Mouse (Mus musculus) ES-Bruce4 (cell line): Measurements from ENCODE around the gene Foxk1. TPM values are rescaled to one million over a fixed set of nuclear protein-coding genes. Genes with fewer than 3 reads are reported as not detected.

Source experiments
- H3K27ac ChIP-seq: 2 replicates; pipeline ENCODE4 v1.5.1; 2012; ENCODE audit warnings: low read length, inconsistent platforms; ENCODE audit not compliant: insufficient read depth
- H3K27me3 ChIP-seq: 2 replicates; pipeline ENCODE4 v1.6.1; 2012; ENCODE audit warnings: mild to moderate bottlenecking, low read length, inconsistent platforms; ENCODE audit not compliant: control insufficient read depth, poor library complexity, insufficient read depth, severe bottlenecking
- H3K36me3 ChIP-seq: 2 replicates; pipeline ENCODE4 v1.6.1; 2012; ENCODE audit warnings: inconsistent platforms, mild to moderate bottlenecking, low read length, moderate library complexity; ENCODE audit not compliant: control insufficient read depth, poor library complexity, insufficient read depth, severe bottlenecking
- H3K4me1 ChIP-seq: one replicate; pipeline ENCODE4 v1.8.1; 2011; ENCODE audit warnings: low read length; ENCODE audit not compliant: control insufficient read depth, insufficient read depth
- H3K4me3 ChIP-seq: 2 replicates; pipeline ENCODE4 v1.5.1; 2011; ENCODE audit warnings: low read depth, mild to moderate bottlenecking, low read length
- H3K9ac ChIP-seq: 2 replicates; pipeline ENCODE4 v1.6.1; 2012; ENCODE audit warnings: low read depth, mild to moderate bottlenecking, inconsistent platforms; ENCODE audit not compliant: poor library complexity, severe bottlenecking
- H3K9me3 ChIP-seq: replicated peaks from 2 replicates; pipeline ENCODE4 v1.6.1; 2012; ENCODE audit warnings: mild to moderate bottlenecking, low read length, inconsistent platforms; ENCODE audit not compliant: control insufficient read depth, poor library complexity, insufficient read depth, severe bottlenecking
- CTCF ChIP-seq: IDR thresholded peaks from one replicate; pipeline ENCODE4 v1.8.1; 2011; ENCODE audit warnings: low read depth, low read length
- EP300 ChIP-seq: IDR thresholded peaks from 2 replicates; pipeline ENCODE4 v1.6.1; 2011; ENCODE audit warnings: low read depth, low read length; ENCODE audit not compliant: insufficient read depth
- POLR2A ChIP-seq: IDR thresholded peaks from one replicate; pipeline ENCODE4 v1.8.1; 2011; ENCODE audit warnings: low read length; ENCODE audit not compliant: insufficient read depth
- polyA plus RNA-seq: library from polyadenylated mRNA; stranded (reverse); fragments of >200 nt; gene quantifications from 2 replicates; pipeline ENCODE4 v1.2.4, GENCODE M21; 2011; ENCODE audit warnings: low read depth; ENCODE audit not compliant: missing spikeins, insufficient read depth, insufficient read length

The Foxk1 gene
- polyA plus RNA-seq, 1 experiment = 17.7 TPM

DNA sequence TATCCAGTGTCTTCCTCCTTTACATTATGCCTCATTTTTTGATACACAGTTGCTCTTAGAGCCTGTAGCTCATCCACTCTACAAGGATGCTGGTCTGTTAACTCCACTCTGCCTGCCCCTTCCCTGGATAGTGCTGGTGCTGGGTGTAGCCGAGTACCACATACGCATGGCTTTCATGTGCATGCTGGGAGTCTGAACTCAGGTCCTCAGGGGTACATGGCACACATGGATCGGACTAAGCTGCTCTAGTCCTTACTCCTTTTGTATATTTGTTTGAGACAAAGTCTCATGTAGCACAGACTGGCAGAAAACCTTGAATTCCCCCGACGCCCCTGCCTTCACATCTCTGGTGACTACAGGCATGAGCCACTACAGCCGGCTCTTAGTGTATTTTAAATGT lies 15.0 kb upstream of the Foxk1 start:
- Histone ChIP-seq H3K27ac (no peak overlapping the region), H3K4me3 (no peak overlapping the region), H3K27me3 (no peaks in the 10 kb centered on the region), H3K9ac (no peak overlapping the region), H3K9me3 (no peaks in the 10 kb centered on the region), H3K4me1 (no peaks in the 10 kb centered on the region), H3K36me3 (no peaks in the 10 kb centered on the region)
- no peak for TF ChIP-seq CTCF
- no peak for TF ChIP-seq POLR2A
- TF ChIP-seq EP300 = no peak

DNA sequence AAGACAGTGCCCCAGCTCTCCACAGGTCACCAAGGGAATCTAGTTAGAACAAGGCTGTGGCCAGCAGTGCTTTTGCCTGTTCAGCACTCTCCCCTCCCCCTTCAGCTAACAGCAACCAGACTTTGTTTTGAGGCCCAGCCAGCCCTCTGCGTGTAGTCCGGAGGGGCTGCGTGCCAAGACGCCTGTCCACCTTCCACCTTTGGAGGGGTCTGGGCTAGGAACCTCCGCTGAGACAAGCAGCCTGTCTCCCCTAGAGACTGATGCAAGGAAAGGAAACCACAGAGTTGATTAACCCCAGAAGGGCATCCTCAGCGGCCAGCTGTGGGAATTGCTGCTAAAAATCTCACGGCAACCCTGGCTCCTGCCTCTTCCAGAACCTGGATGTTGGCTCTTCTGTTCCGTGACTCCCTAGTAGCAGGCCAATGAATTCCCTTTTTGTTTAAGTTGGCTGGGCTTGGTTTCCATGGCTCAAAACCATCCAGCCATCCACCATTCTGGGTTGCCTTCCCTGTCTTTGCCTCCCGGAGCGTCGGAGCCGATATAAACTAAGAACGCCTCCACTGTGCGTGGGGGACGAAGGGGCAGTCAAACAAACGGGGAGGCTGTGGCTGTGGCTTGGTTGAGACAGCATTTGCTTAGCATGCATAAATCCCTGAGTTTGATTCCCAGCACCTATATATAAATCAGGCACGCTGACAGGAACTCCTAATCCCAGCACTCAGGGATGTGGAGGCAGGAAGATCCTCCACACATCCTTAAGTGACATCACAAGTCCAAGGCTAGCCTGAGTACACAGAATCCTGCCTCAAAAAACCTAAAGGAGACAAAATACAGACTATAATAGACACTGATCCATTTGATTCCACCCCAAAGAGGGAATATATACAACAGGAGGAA lies 14.3 kb upstream of the Foxk1 start:
- H3K4me3 ChIP-seq = no peak overlapping the region
- H3K9me3 ChIP-seq = no peaks in the 10 kb centered on the region
- H3K27ac ChIP-seq = no peak overlapping the region
- no peaks in the 10 kb centered on the region for H3K27me3 ChIP-seq
- no peak overlapping the region for H3K9ac ChIP-seq
- peaks cover 3% of the 10 kb centered on the region for H3K4me1 ChIP-seq
- 0 out of 2 replicates have a peak, but pooled peaks have one; percentile 14 for TF ChIP-seq EP300
- TF ChIP-seq CTCF = no peak
- no peaks in the 10 kb centered on the region for H3K36me3 ChIP-seq

DNA sequence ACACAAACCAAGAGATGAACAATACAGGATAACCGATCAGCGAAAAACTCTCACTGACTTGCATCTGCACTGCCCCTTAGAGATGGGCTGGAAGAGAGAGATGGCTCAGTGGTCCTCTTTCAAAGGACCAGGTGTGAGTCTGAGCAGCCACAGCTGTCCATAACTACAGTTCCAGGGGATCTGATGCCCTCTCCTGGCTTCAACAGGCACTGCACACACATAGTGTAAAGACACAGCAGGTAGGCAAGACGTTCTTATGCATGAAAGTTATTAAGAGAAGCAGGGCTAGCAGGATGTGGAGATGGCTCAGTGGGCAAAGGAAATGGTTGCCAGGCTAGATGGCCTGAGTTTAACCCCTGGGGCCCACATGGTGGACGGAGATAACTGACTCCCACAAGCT lies 13.6 kb upstream of the Foxk1 start:
- Histone ChIP-seq H3K4me3 (no peak overlapping the region), H3K9me3 (no peaks in the 10 kb centered on the region), H3K27me3 (no peaks in the 10 kb centered on the region), H3K4me1 (peaks cover 3% of the 10 kb centered on the region), H3K36me3 (no peaks in the 10 kb centered on the region), H3K27ac (no peak overlapping the region), H3K9ac (no peak overlapping the region)
- no peak for TF ChIP-seq EP300
- peak; percentile 79 for TF ChIP-seq CTCF
- no peak for TF ChIP-seq POLR2A

DNA sequence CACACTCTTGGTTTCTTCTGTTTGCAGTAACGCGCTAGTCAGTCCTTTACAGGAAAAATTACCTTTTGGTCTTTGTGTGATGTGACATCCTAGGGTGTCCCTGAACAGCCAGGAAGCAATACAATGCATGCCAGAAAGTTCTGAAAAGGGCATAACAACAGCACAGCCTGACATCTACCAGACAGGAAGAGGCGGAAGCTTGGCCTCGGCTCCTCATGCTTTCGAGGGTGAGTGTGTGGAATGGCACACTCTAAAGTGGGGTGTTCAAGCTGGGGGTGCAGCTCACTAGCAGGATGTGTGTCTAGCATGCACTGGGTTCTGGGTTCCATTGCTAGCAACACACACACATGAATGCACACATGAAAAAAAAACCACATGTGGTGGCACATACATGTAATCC lies 9.6 kb upstream of the Foxk1 start:
- H3K4me1 ChIP-seq = peaks cover 3% of the 10 kb centered on the region
- H3K27me3 ChIP-seq = no peaks in the 10 kb centered on the region
- H3K36me3 ChIP-seq = no peaks in the 10 kb centered on the region
- no peaks in the 10 kb centered on the region; the same call in 1 of the 2 replicates for H3K9me3 ChIP-seq
- H3K9ac ChIP-seq = no peak overlapping the region
- H3K4me3 ChIP-seq = no peak overlapping the region
- H3K27ac ChIP-seq = no peak overlapping the region
- TF ChIP-seq CTCF = no peak
- no peak for TF ChIP-seq POLR2A
- TF ChIP-seq EP300 = no peak

DNA sequence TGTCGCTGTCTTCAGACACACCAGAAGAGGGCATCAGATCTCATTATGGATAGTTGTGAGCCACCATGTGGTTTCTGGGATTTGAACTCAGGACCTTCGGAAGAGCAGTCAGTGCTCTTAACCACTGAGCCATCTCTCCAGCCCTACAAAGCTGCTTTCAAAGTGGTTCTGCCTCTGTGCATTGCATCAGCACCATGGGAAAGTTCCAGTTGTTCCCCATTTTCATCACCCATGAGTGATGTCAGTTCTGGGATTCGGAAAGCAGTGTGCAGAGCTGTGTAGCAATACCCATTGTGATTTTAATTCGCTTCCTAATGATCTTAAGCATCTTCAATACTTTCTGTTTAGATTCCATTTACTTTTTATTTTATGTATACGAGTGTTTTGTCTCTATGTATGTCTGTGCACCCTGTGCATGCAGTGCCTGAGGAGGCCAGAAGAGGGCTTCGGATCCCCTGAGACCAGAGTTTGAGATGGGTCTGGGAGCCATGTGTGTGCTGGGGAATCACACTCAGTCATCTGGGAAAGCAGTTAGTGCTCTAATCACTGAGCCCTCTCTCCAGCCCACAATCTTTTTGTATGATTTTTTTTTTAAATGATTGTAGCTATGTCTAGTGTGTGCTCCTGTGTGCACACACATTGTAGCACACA lies 6.6 kb upstream of the Foxk1 start:
- Histone ChIP-seq H3K9ac (no peak overlapping the region), H3K9me3 (no peaks in the 10 kb centered on the region; the same call in 1 of the 2 replicates), H3K27ac (no peak overlapping the region), H3K36me3 (no peaks in the 10 kb centered on the region), H3K4me1 (peaks cover 3% of the 10 kb centered on the region), H3K4me3 (no peak overlapping the region), H3K27me3 (no peaks in the 10 kb centered on the region)
- TF ChIP-seq POLR2A (no peak), CTCF (peak; percentile 45)

DNA sequence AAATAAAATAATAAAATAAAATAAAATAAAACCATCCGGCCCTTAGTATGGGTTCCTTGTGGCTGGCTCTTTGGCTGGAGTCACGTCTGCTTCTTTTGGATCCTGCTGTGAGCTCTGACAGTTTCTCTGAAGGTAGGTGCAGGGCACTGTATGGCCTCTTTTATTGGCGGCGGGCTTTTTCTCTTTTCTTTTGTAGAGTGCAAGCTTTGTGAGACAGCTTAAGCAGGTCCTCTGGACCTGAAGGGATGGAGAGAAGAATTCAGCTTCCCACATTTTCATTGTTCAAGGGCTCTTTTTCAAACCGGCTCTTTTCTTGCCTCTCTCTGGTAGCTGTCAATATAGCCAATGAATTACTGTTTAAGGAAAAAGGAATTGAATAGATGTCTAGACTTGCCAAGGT lies 5.4 kb upstream of the Foxk1 start:
- Histone ChIP-seq H3K9me3 (no peaks in the 10 kb centered on the region; the same call in 1 of the 2 replicates), H3K4me3 (no peak overlapping the region), H3K9ac (no peak overlapping the region), H3K27me3 (no peaks in the 10 kb centered on the region), H3K4me1 (peaks cover 4% of the 10 kb centered on the region), H3K27ac (no peak overlapping the region), H3K36me3 (no peaks in the 10 kb centered on the region)
- TF ChIP-seq EP300 = no peak
- no peak for TF ChIP-seq CTCF
- no peak for TF ChIP-seq POLR2A
